Mouse (Mus musculus) cerebellum, postnatal 4 days (tissue): ENCODE data around the gene Lpo.

Experiments
- DNase-seq, 2 experiments: peaks; one replicate each; pipeline ENCODE4 v3.0.0; 2022; ENCODE audit warnings: low spot score in 2 of 2, mixed read lengths in 1 of 2

Gene Lpo

GRCm38 (mm10) chr11:87828239-87828900 lies at the start of gene Lpo:
Lpo (minus strand) TSS chr11:87828289.
- DNase-seq = no peak

GRCm38 (mm10) chr11:87875436-87875835 lies 47.3 kb upstream of the Lpo start, which contains the start of gene Epx:
Epx (minus strand) TSS chr11:87875536.
- no peak for DNase-seq

DNA sequence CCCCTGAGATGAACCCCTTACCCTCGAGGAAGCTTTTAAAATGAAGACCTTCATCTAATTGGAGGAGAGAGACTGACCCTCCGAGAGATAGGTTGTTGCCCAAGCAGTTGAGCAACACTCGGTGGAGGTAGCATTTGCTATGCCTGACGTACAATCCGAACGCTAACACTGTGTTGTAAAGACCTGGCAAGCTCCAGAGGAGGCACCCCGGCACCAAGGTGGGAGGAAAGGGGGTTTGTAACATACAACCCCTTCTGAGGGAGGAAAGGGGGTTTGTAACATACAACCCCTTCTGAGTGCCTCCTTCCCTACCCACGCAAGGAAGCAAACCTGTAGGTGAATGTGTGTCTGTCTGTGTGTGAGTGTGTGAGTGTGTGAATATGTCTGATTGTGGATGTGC lies 43.7 kb upstream of the Lpo start:
- no peak for DNase-seq

DNA sequence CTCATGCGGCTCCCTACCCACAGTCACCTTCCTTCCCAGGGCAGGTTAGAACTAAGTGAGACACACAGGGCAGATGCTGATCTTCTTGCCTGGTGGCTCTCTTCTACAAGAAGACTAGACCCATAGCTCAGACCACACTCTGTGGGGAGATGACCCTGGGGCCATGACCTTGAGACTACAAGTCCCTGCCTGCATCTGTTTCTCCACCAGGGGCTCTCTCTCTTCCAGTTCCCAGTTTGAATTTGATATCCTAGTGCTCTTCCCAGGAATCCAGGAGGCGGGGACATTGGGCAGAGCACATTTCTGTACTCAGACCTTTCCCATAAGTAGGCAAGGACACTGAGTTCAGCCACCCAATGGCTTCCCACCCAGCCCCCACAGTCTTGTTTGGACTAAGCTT lies 42.0 kb upstream of the Lpo start:
- DNase-seq = no peak

- peak in 1 of 2 experiments; percentile 9 for DNase-seq
Observed at GRCm38 (mm10) chr11:87866891-87867290, 38.8 kb upstream of the Lpo start.

- no peak for DNase-seq
Observed at GRCm38 (mm10) chr11:87862805-87863204, 34.7 kb upstream of the Lpo start.

DNA sequence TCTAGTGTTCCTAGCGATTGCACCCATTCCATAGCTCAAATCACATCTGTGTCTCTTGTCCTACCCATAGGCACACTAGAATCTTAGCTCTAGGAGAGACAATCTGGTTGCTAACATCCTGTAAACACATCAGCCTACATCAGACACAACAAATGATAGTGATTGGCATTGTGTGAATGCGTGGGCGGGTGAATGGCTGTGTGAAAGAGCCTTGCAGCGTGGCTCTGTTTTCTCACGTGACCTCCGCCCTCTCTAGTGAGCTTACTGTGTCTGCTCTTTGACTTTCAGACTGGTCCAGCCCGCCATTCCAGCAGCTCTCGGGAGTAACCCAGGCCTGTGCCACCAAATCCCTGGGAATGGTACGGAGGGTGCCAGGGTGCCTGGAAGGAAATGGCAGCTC lies 32.3 kb upstream of the Lpo start:
- DNase-seq = no peak

DNA sequence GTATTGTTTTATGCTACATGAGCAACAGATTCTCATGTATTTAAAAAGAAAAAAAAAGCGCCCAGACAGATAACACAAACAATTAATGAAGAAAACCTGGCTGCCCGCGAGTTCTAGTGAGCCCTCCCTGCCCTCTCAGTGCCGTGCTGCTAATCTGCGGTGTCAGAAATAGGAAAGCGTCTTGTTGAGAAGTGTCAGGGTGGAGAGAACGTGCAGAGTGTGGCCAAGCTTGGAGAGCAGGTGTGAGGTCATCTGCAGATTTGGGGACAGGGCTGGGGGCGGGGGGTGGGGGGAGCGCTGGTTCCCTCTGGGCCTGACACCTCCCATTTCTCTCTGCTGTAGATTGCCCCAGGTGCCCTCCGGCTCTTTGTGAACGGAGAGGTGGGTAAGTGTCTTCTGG lies 31.2 kb upstream of the Lpo start:
- DNase-seq = no peak

DNA sequence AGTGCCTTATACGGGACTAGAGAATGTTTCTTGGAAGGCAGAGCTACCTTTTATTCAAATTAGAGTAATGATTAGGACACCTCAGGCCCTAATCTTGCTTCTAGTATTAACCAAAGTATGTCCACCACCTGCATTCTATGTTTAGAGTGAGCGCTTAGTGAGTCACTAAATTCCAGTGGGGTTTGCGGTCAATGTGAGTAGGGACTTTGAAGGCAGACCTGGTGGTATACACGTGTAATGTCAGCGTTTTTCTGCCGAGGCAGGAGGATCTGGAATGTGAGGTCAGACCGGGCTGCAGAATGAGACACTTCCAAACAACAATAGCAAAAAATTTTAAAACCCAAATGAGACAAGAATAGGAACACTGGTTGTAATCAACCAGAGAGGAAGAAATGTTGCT lies 26.5 kb upstream of the Lpo start:
- DNase-seq = no peak

- DNase-seq = no peak
Observed at GRCm38 (mm10) chr11:87853597-87853954, 25.5 kb upstream of the Lpo start.

DNA sequence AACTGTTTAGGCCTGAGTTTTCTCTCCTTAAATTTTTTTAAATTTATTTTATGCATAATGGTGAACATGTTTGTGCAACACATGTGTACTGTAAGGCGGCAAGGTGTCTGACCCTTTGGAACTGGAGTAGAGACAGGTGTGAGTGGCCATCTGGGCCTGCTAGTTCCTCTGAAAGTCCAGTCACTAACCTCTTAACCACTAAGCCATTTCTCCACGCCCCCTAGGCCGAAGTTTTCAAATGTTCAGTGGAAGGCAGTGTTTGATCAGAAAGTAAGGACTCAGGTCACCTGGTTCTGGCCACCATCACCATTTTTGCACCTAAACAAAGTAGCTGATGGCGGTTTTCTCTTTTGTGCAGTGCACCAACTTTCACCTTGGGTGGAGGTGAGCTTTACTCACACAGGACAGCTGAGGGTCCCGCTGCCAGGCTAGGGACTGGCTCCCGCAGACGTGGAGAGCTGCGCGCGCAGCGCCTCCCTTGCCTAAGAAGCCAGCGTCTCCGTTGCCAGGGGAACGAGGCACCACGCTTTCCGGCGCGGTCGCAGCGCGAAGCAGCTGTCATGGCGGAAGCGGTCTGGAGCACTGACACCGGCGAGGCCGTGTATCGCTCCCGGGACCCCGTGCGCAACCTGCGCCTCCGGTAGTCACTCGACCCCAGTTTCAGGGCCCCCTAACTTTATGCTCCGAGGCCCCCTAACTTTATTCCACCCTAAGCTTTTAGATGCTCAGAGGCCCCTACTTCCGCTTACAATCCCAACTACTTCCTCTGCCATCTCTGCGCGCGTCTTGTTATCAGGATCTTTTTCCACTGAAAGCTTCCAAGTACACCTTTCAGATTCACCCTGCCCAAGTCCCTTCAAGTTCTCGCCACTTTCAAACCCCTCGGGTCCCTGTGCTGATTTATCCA lies 24.9 kb upstream of the Lpo start, which contains the start of gene Mks1:
Gene Mks1 (plus strand): TSS at position 526 of the 907 bp plus-strand sequence.
- peak; percentile 83 to 91 for DNase-seq

- no peak for DNase-seq
Observed at GRCm38 (mm10) chr11:87847884-87848283, 19.8 kb upstream of the Lpo start.

GRCm38 (mm10) chr11:87846968-87847600 lies 19.0 kb upstream of the Lpo start:
- DNase-seq = no peak

GRCm38 (mm10) chr11:87841436-87841835 lies 13.3 kb upstream of the Lpo start:
- DNase-seq = no peak

DNA sequence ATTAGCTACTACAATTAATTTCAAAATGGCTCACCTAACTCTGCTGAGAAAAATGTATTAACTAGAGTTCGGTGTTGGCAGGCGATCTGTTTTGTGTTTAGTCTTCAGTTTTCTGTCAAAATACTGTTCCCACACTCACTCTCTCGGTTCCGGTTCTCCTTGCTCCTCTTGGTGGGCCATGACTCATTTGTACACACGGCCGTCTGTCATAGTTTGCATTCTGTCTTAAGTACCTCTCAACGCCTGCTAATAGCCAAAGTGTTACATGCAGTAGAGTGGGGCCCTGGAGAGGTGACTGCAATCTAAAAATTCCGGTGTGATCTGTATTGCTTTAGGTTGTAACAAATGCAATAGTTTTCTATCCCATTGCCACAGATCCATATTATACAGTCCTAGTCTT lies 12.6 kb upstream of the Lpo start:
- DNase-seq = no peak

- no peak for DNase-seq
Observed at GRCm38 (mm10) chr11:87821502-87821901, 6.6 kb downstream of the Lpo start.

GRCm38 (mm10) chr11:87817443-87817773 lies 10.7 kb downstream of the Lpo start:
- no peak for DNase-seq

DNA sequence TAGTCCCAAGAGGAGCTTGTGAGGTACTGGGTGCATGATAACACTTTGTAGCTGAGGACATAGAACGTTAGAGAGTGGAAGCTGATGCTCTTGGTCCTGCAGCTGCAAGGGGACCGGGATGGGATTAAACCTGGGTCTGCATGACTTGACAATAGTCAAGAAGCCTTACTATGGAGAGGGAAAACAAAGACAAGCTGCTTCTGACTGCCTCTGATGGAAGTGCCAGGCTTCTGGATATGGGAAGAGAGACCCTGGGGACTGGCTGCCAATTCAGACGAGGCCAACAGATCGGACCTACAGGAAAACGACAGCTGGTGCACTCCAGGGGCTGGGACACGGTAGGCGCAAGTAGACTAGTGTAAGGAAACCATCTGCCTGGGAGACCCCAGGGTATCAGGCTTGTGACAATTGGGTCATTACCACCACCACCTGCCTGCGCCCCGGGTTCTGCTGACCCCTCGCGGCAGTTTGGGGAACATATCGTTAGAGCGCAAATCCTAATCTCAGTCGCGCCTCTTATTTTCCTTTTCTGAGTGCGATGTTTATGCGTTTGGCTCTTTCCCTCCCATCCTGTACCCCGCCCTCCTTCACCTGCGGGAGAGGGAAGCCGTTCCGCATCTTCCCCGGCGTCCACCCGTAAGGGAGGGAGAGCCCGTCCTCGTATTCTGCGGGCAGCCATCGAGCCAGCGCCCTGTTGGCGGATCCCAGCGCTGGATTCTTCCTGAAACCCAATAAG lies 11.2 kb downstream of the Lpo start:
- peak; percentile 58 to 83 for DNase-seq

- no peak for DNase-seq
Observed at GRCm38 (mm10) chr11:87814831-87815230, 13.3 kb downstream of the Lpo start.

DNA sequence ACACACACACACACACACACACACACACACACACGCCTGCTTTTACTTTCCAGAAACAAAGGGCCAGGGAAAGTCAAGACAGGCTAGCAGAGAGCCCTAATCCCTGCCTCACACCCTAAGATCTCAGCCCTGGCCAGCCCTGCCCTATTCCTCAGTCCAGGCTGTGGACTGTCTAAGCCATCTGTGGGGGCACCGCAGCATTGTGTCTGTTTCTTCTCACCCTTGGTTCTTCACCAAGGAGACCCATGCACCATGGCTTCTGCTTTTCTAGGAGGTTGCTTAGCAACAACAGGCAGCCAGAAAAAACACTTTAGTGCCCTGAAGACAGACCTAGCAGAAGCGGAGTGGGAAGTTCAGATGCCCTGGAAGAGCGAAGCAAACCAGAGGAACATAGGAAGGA lies 16.7 kb downstream of the Lpo start:
- DNase-seq = no peak

DNA sequence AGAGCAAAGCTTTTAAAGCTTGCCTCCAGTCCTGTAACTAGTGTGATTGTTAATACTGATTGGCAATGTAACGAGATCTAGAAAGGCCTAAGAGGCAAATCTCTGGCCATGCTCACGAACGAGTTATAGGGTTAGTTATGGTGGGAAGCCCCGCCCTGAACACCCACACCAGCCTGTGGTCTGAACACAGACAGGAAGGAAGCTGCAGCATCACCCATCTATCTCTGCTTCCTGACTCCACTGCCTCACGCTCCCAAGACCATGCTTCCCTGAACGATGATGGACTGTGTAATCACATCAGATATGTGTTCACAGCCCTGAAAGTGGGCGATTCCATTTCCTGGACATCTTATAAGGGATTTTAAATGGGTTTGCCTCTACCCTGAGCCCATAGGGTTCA lies 19.9 kb downstream of the Lpo start:
- DNase-seq = no peak

DNA sequence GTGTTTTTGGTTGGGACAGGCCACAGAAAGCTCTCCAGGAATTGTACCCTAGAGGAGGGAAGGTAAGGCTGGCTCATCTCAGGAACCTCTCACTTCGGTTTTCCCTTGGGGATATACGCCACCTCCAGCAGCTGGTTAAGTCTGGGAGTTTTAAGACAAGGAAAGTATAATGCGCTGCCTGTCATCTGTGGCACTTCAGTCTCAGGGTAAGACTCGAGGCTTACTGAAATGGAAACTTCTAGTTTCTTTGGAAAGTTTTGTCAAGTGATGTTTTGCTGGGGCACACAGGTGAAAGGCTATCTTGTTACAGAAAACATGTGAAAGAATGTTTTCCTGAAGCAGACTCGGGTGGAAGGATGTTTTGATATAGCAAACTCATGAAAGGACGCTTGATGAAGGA lies 20.7 kb downstream of the Lpo start:
- DNase-seq = no peak
